Mouse (Mus musculus) kidney, embryonic 15.5 days (tissue): ENCODE results near the gene St5. TPM values are rescaled to one million over a fixed set of nuclear protein-coding genes. Genes with fewer than 3 reads are reported as not detected.

Experiments
- ATAC-seq: fragments of 200-750 bp; cut with Nextera tagmentation; replicated peaks from 2 replicates; pipeline ENCODE4 v1.8.0; 2017; ENCODE audit warnings: moderate TSS enrichment; ENCODE audit not compliant: low FRiP score
- H3K27ac ChIP-seq: fragments of 300-500 bp; sonication (generic); 2 replicates; pipeline ENCODE4 v1.5.1; 2015; ENCODE audit warnings: mild to moderate bottlenecking, inconsistent platforms
- H3K27me3 ChIP-seq: fragments of 300-500 bp; sonication (generic); 2 replicates; pipeline ENCODE4 v1.6.1; 2015; ENCODE audit warnings: inconsistent platforms
- H3K36me3 ChIP-seq: fragments of 300-500 bp; sonication (generic); 2 replicates; pipeline ENCODE4 v1.6.1; 2015; ENCODE audit warnings: inconsistent platforms
- H3K4me1 ChIP-seq: fragments of 300-500 bp; sonication (generic); 2 replicates; pipeline ENCODE4 v1.6.1; 2015; ENCODE audit warnings: inconsistent platforms
- H3K4me2 ChIP-seq: fragments of 300-500 bp; sonication (generic); 2 replicates; pipeline ENCODE4 v1.6.1; 2015; ENCODE audit warnings: moderate library complexity, mild to moderate bottlenecking, inconsistent platforms
- H3K4me3 ChIP-seq: fragments of 300-500 bp; sonication (generic); replicated peaks from 2 replicates; pipeline ENCODE4 v1.5.1; 2015; ENCODE audit warnings: mild to moderate bottlenecking, inconsistent platforms
- H3K9ac ChIP-seq: fragments of 300-500 bp; sonication (generic); 2 replicates; pipeline ENCODE4 v1.6.1; 2015; ENCODE audit warnings: mild to moderate bottlenecking, inconsistent platforms
- H3K9me3 ChIP-seq: fragments of 300-500 bp; sonication (generic); replicated peaks from 2 replicates; pipeline ENCODE4 v1.6.1; 2016; ENCODE audit warnings: inconsistent platforms
- WGBS: fragments of 180-500 bp; shearing (Covaris S2); methylation state at CpG from one replicate; pipeline ENCODE4 v1.1.7; 2015; ENCODE audit warnings: mixed read lengths; 5-methylcytosine and 5-hydroxymethylcytosine counted together
- polyA plus RNA-seq: library from polyadenylated mRNA; unstranded; fragments of >200 nt; fragmentation: Nextera tagmentation; extraction: Ambion mirVana; gene quantifications from 2 replicates; pipeline ENCODE4 v1.2.1, GENCODE M21; 2015

St5 gene
- polyA plus RNA-seq, 1 experiment from 2014 or later = 35.4 TPM

DNA sequence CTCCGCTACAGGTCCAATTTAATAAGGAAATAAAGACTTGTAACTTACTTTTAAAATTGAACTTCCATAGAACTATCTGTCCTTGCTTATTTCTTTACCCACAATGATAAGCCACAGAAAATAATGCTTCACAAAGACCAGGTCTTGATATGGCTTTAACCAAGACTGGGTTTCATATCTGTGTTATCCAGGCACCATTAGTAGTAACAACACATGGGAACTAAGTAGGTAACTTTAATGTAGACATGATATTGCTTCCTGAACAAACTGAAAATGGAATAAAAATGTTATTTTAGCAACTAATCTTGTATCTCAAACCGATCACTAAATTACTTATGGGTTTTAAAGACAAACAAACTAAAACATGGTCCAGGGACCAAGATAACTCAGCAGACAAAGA is 44.1 kb downstream of the St5 start:
- H3K36me3 ChIP-seq = no peaks in the 10 kb centered on the region
- H3K27me3 ChIP-seq = no peaks in the 10 kb centered on the region
- peaks cover 7% of the 10 kb centered on the region for H3K4me1 ChIP-seq
- no peak overlapping the region for H3K27ac ChIP-seq
- no peak for ATAC-seq
- WGBS = 94% methylated on average over 2 of the region's 2 CpGs
- H3K4me3 ChIP-seq = no peak overlapping the region
- no peaks in the 10 kb centered on the region for H3K9me3 ChIP-seq
- no peak overlapping the region for H3K9ac ChIP-seq
- H3K4me2 ChIP-seq = no peak overlapping the region

DNA sequence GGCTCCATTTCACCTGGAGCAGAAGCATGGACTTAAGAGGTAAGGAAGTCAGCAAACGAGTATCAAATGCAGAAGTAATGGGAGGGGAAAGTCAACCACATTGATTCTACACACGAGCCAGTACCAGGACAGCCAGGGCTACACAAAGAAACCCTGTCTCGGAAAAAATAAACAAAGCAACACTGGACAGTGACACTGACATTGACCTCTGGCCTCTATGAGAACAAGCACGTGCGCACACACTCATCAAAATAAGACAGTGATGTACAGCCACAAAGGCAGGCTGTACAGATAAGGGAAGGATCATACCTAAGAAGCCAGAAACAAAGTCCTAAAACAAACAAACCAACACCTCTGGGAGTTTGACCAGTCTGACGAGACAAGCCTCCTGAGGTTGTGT is 45.5 kb downstream of the St5 start:
- Histone ChIP-seq H3K4me2 (no peak overlapping the region), H3K4me1 (peaks cover 7% of the 10 kb centered on the region), H3K4me3 (no peak overlapping the region), H3K27me3 (no peaks in the 10 kb centered on the region), H3K9me3 (no peaks in the 10 kb centered on the region), H3K36me3 (no peaks in the 10 kb centered on the region), H3K9ac (no peak overlapping the region), H3K27ac (no peak overlapping the region)
- no peak for ATAC-seq
- 28% methylated on average over 6 of the region's 6 CpGs for WGBS

DNA sequence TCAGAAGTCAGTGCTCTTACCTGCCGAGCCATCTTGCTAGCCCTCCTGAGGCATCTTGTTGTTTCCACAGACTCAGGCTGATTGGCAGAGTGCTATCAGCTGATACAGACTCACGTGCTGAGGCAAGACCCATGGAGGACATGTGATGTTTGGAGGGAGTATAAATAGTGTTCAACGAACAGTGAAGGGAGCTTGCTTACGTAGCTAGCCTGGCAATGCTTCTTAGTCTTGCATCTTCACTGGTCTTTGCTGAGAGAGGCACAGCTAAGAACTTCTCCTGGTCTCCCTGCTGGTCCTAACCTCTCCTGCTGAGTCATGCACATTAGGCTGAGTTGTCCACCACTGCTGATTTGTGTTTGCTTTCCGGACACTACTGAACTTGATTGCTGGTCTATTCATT is 48.5 kb downstream of the St5 start:
- no peak overlapping the region for H3K9ac ChIP-seq

DNA sequence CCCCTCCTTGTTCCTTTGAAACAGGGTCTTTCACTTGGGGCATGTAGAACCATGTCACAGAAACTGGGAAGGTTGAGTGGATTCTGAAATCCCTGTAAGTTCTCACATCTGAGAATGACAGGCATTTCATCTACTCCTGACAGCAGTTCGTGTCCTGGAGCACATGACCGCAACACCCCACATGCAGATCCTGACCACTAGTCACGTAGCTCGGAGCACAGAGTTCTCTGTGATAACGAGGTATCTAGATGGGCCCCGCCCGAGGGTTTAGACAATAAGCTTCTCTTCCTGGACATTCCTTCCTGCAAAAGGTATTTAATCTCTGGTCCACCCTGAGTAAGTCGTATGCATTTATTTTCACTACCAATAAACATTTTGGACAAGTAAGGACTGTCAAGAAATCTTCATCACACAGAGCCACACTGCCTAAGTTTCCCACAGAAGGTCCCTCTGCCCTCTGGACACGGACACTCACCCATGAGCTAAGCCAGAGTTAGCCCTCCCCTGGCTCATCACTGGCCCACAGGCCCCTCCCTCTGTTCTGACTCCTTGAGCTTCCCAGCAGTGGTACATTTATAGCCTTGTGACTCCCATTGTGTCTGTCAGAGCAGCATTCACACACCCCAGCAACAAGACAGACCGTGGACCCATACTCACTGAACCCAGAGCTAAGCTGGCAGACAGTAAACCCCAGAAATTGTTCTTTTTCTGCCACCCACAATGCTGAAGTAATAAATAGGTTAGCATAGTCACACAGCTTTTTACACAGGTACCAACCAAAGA is 54.4 kb downstream of the St5 start:
- no peak for ATAC-seq
- Histone ChIP-seq H3K4me2 (no peak overlapping the region), H3K27ac (no peak overlapping the region), H3K4me1 (peaks cover 6% of the 10 kb centered on the region; the same call in 1 of the 2 replicates), H3K36me3 (no peaks in the 10 kb centered on the region), H3K9ac (no peak overlapping the region), H3K4me3 (no peak overlapping the region), H3K9me3 (no peaks in the 10 kb centered on the region), H3K27me3 (no peaks in the 10 kb centered on the region)
- WGBS = 75% methylated on average over 10 of the region's 10 CpGs

More for the DNA sequence above, 48.5 kb downstream of the St5 start:
- no peaks in the 10 kb centered on the region for H3K27me3 ChIP-seq
- no peak overlapping the region for H3K27ac ChIP-seq
- H3K36me3 ChIP-seq = no peaks in the 10 kb centered on the region
- H3K4me2 ChIP-seq = no peak overlapping the region
- H3K4me3 ChIP-seq = no peak overlapping the region
- H3K9me3 ChIP-seq = no peaks in the 10 kb centered on the region
- peaks cover 7% of the 10 kb centered on the region for H3K4me1 ChIP-seq
- WGBS = 71% methylated on average over 5 of the region's 5 CpGs
- ATAC-seq = no peak

DNA sequence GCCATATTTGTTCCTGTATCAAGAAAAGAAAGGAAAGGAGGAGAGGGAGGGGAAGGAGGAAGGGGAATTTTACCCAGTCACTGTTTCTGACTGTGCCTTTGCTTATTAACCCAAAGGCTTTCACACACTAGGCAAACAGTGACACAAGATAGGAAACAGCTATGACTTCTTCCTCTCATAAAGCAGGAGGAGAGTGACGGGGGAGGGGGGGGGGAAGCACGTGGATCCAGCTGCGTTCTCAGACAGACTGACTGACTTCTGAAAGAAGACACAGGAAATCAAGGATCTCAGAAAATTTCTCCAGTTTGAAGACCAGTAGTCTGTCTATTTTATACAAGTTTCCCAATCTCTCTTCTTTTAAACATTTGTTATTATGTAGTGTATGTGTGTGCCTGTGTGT is 56.8 kb downstream of the St5 start:
- Histone ChIP-seq H3K4me3 (no peak overlapping the region), H3K4me2 (no peak overlapping the region), H3K4me1 (peaks cover 19% of the 10 kb centered on the region), H3K9me3 (no peaks in the 10 kb centered on the region), H3K27me3 (no peaks in the 10 kb centered on the region), H3K9ac (no peak overlapping the region), H3K27ac (no peak overlapping the region), H3K36me3 (no peaks in the 10 kb centered on the region)
- 47% methylated on average over 3 of the region's 3 CpGs for WGBS
- no peak for ATAC-seq

DNA sequence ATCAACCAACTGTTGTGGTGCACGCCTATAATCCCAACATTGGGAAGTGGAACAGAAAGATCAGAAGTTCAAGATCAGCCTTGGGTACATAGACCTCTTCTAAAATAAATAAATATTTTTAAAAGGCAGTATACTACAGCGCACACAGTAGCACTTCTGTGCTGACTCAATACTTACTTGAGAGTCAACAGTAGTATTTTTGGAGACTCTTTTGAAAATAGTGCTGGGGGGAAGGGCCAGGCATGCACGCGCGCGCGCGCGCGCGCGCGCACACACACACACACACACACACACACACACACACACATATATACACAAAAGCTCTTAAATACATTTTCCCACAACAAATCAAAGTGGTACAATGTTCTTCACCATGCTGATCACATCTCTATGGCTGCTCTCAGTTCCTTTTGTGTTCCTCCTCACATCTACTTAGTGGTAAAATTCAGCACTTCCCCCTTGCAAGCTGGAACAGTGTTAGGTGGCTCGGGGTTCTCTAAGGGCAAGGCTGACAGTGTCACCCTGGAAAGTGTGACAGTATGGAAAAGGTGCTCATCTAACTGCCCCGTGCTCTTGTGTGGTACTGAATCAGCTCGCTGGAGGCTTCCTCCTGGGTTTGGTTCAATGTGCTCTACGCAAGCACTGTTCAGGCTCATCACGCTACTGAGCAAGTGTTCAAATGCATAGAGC is 60.0 kb downstream of the St5 start:
- Histone ChIP-seq H3K4me2 (no peak overlapping the region), H3K27me3 (no peaks in the 10 kb centered on the region), H3K9me3 (no peaks in the 10 kb centered on the region), H3K36me3 (no peaks in the 10 kb centered on the region), H3K4me3 (no peak overlapping the region), H3K4me1 (peaks cover 28% of the 10 kb centered on the region), H3K27ac (no peak overlapping the region), H3K9ac (no peak overlapping the region)
- WGBS = 98% methylated on average over 18 of the region's 18 CpGs
- ATAC-seq = no peak

DNA sequence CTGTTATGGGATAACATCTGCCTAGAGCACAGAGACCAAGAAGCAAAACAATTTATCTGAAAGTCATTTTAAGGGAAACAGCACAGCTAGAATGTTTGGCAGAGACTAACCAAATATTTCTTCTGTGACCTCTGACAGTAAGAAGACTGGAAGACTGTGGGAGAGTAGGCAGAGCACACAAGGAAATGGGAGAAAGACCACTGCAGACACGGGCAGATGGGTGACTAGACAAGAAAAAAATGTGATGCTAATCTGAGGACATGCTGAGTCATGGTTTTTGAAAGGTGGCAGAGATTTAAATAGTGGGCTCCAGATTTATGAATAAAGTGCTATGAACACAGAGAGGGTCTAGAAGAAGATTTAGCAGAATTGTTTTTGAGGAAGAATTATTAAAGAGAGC is 61.4 kb downstream of the St5 start:
- ATAC-seq = no peak
- 0% methylated on average over 1 of the region's 1 CpGs for WGBS
- no peak overlapping the region for H3K9ac ChIP-seq

DNA sequence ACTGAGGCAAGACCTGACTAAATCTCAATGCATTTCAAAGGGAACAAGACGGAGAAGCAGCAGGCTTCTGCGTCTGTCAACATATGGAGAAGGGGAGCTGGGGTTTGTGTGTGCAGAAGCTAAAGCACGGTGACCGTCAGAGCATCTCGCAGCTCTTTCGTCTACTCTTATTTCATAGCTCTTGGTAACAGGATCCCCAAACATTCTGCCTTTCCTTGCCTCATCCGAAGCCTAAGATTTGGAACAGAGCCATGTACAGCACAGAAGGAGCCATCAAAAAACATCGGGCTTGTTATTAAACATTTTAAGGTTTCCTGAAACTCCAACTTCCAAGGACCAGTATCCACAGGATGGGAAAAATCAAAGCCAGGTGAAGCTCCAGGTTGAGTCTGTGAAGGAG is 62.3 kb downstream of the St5 start:
- 0 out of 2 replicates have a peak overlapping the region, but pooled peaks have one; percentile 45 for H3K27ac ChIP-seq
- H3K9ac ChIP-seq = no peak overlapping the region
- no peak for ATAC-seq
- H3K4me3 ChIP-seq = no peak overlapping the region
- no peaks in the 10 kb centered on the region for H3K36me3 ChIP-seq
- 42% methylated on average over 8 of the region's 8 CpGs for WGBS
- H3K4me2 ChIP-seq = no peak overlapping the region
- no peaks in the 10 kb centered on the region for H3K9me3 ChIP-seq
- H3K4me1 ChIP-seq = peaks cover 27% of the 10 kb centered on the region
- no peaks in the 10 kb centered on the region for H3K27me3 ChIP-seq

More for the DNA sequence above, 61.4 kb downstream of the St5 start:
- Histone ChIP-seq H3K4me2 (no peak overlapping the region), H3K27me3 (no peaks in the 10 kb centered on the region), H3K36me3 (no peaks in the 10 kb centered on the region), H3K9me3 (no peaks in the 10 kb centered on the region), H3K27ac (0 out of 2 replicates have a peak overlapping the region, but pooled peaks have one; percentile 45), H3K4me3 (no peak overlapping the region), H3K4me1 (peaks cover 33% of the 10 kb centered on the region)

DNA sequence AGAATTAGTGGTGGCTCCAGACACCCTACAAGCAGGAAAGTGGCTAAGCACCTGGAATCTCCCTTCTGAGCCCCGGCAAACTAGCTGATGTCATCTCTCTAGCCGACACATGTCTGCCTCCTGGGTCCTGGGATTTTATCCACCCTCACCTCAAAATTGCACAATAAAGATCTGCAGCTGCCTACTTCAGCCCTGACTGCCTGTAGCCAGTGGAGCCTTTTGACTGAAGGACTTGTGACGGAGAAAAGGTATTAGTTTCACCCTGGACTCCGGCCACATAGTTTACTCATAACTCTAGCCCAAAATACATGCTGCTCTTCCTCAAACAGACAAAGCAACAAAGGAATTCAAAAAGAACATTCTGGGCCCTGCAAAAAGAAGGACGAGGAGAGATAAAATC is 66.0 kb downstream of the St5 start:
- no peak for ATAC-seq
- 71% methylated on average over 5 of the region's 5 CpGs for WGBS

DNA sequence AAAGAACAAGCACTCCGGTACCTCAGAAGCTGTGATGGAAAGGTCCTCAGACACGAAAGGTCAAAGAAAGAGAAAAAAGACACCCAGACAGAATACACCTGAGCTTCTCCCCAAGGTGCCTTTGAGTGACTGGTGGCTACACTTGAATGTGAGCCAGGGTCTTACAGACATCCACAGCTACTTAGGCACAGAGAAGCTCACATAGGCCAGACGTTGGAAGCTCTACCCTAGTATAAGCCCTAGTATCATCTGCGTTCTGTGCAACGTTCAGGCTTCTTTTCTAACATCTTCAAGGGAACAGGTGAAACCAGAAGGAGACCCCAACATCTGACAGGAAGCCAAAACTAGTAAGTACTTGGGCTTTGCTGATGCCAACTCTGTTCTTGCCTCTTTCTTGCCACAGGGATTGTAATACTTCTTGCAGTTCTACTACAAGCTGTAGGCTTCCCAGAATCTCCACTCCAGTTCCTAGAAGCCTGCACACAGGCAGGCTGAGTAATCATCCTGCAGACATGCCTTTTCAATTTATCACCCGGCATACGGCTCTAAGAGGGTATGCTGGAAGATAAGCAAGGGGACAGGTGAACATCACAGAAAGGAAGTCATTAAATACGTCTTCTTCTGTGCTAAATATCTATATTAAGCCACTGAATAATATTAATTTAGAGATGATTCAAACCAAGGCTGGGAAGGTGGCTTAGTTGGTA is 67.2 kb downstream of the St5 start:
- no peak overlapping the region for H3K4me2 ChIP-seq
- no peaks in the 10 kb centered on the region for H3K36me3 ChIP-seq
- 87% methylated on average over 8 of the region's 8 CpGs for WGBS
- no peak overlapping the region for H3K27ac ChIP-seq
- H3K27me3 ChIP-seq = no peaks in the 10 kb centered on the region
- peaks cover 11% of the 10 kb centered on the region for H3K4me1 ChIP-seq
- no peak overlapping the region for H3K4me3 ChIP-seq
- ATAC-seq = peak; percentile 52; the same call in 1 of the 2 replicates
- no peaks in the 10 kb centered on the region for H3K9me3 ChIP-seq
- no peak overlapping the region for H3K9ac ChIP-seq

More for the DNA sequence above, 66.0 kb downstream of the St5 start:
- Histone ChIP-seq H3K9ac (no peak overlapping the region), H3K27ac (no peak overlapping the region), H3K4me3 (no peak overlapping the region), H3K4me1 (peaks cover 20% of the 10 kb centered on the region), H3K27me3 (no peaks in the 10 kb centered on the region), H3K4me2 (no peak overlapping the region), H3K36me3 (no peaks in the 10 kb centered on the region), H3K9me3 (no peaks in the 10 kb centered on the region)

DNA sequence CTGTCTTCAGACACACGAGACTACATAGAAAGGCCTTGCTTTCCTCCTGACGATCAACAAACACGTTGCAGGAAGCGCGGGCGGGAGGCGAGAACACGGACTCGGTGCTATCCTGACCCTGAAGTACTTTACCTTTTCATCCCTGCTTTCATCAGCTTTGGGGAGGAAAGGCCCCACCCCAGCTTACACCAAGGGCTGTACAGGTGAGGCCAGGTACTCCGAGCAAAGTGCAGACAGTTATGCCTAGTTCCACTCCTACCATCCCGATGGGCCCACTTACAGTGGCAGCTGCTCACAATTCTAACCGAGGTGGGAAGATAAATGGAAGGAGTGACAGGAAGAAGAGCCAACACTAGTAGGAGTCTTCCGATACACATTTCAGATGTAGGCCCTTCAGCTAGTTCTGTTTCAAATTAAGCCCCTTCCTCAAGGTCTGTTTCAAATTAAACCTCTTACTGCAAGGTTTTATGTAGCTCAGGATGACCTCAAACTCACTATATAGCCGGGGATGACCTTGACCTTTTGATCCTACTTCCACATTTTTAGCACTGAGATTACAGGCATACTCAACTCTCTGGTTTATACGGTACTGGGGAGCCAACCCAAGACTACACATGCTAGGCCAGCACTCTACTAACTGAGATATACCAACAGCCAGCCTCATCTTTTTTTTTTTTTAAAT is 69.9 kb downstream of the St5 start:
- WGBS = 84% methylated on average over 15 of the region's 15 CpGs

More for the DNA sequence above, 69.9 kb downstream of the St5 start:
- peaks cover 18% of the 10 kb centered on the region for H3K4me1 ChIP-seq
- no peaks in the 10 kb centered on the region for H3K27me3 ChIP-seq
- H3K9ac ChIP-seq = no peak overlapping the region
- no peaks in the 10 kb centered on the region for H3K9me3 ChIP-seq
- no peaks in the 10 kb centered on the region for H3K36me3 ChIP-seq
- no peak overlapping the region for H3K27ac ChIP-seq
- no peak for ATAC-seq
- H3K4me2 ChIP-seq = no peak overlapping the region
- no peak overlapping the region for H3K4me3 ChIP-seq
